Mouse (Mus musculus): ENCODE data around the gene Anapc7. TPM values are rescaled to one million over a fixed set of nuclear protein-coding genes. Genes with fewer than 3 reads are reported as not detected.

The Anapc7 gene
- polyA plus RNA-seq, 1 experiment from 2014 or later, result 20.9 TPM

DNA sequence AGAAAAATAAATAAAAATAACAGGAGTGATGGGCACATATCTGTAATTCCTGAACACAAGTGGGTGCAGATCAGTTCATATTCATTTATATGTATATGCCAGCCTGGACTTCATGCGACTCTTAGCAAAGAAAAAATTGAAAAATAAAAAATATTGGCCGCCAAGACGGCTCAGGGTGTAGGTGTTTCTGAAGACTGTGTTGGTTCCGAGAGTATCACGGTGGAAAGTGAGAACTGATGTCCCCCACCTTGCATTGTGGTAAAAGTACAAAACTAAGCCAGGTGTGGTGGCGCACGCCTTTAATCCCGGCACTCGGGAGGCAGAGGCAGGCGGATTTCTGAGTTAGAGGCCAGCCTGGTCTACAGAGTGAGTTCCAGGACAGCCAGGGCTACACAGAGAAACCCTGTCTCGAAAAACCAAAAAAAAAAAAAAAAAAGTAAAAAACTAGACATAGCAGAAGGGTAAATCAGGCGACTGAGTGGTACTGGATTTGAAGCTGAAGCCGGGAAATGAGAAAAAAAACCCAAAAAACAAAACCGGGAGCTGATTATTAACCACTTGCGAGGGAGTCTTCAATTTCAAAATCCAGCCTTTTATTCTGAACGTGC, 30.2 kb upstream of the Anapc7 start:
- H3K36me3 ChIP-seq (ENCODE audit: control insufficient read depth, insufficient read depth, low read length), result 0 out of 2 replicates have a peak, but pooled peaks cover 2% of the 10 kb centered on the region
- no peak for ATAC-seq (replicated peaks; ENCODE audit: insufficient number of reproducible peaks, low FRiP score, low TSS enrichment)
- H3K4me2 ChIP-seq, result peak overlapping the region; percentile 74
- no peak overlapping the region; the same call in 1 of the 2 replicates for H3K27ac ChIP-seq (ENCODE audit: low read depth, low read length)
- 52% methylated on average over 15 of the region's 16 CpGs for WGBS (ENCODE audit: insufficient replicate concordance)
- H3K4me3 ChIP-seq (ENCODE audit: low read depth, low read length), result peak overlapping the region; percentile 70
- H3K9me3 ChIP-seq (replicated peaks; ENCODE audit: control insufficient read depth, low read length), result no peaks in the 10 kb centered on the region
- H3K9ac ChIP-seq (ENCODE audit: low read depth, low read length), result no peak overlapping the region; the same call in 1 of the 2 replicates
- H3K27me3 ChIP-seq (ENCODE audit: control insufficient read depth, insufficient read depth, low read length), result no peaks in the 10 kb centered on the region
- peaks cover 8% of the 10 kb centered on the region for H3K4me1 ChIP-seq (ENCODE audit: control insufficient read depth, insufficient read depth, low read length)

DNA sequence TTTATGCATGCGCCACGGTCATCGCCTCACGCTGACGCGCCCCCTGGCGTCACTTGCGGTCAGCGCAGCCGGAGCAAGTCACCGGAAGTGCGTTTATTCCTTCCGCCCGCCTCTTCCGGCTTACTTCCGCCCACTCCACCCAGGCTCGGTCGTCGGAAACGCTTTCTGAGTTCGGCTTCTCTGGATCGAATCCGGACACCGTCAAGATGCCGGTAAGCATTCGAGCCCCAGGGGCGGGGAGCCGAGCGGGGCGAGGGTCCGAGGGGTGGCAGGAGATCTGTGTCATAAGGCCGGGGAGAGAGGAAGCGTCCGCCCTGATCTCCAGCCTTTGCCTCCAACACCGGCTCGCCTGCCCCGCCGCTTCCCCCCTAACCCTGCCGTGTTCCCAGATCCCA, 29.7 kb upstream of the Anapc7 start, which contains the start of gene Arpc3:
Arpc3 (plus strand) TSS at position 93 of the 395 bp plus-strand sequence.
- ATAC-seq (replicated peaks; ENCODE audit: insufficient number of reproducible peaks, low FRiP score, low TSS enrichment), result peak; percentile 84; the same call in 1 of the 2 replicates
- peak within 1 kb of the TSS; percentile 87 for H3K9ac ChIP-seq (ENCODE audit: low read depth, low read length)
- H3K4me1 ChIP-seq (ENCODE audit: control insufficient read depth, insufficient read depth, low read length), result peaks cover 8% of the 10 kb centered on the region
- peak within 1 kb of the TSS; percentile 70 for H3K4me3 ChIP-seq (ENCODE audit: low read depth, low read length)
- no peaks in the 10 kb centered on the region for H3K27me3 ChIP-seq (ENCODE audit: control insufficient read depth, insufficient read depth, low read length)
- H3K36me3 ChIP-seq (ENCODE audit: control insufficient read depth, insufficient read depth, low read length), result peaks cover 5% of the 10 kb centered on the region; the same call in 1 of the 2 replicates
- H3K9me3 ChIP-seq (replicated peaks; ENCODE audit: control insufficient read depth, low read length), result no peaks in the 10 kb centered on the region
- H3K4me2 ChIP-seq, result peak within 1 kb of the TSS; percentile 74
- peak within 1 kb of the TSS; percentile 50; the same call in 1 of the 2 replicates for H3K27ac ChIP-seq (ENCODE audit: low read depth, low read length)
- under 1% methylated on average over 39 of the region's 39 CpGs for WGBS (ENCODE audit: insufficient replicate concordance)

DNA sequence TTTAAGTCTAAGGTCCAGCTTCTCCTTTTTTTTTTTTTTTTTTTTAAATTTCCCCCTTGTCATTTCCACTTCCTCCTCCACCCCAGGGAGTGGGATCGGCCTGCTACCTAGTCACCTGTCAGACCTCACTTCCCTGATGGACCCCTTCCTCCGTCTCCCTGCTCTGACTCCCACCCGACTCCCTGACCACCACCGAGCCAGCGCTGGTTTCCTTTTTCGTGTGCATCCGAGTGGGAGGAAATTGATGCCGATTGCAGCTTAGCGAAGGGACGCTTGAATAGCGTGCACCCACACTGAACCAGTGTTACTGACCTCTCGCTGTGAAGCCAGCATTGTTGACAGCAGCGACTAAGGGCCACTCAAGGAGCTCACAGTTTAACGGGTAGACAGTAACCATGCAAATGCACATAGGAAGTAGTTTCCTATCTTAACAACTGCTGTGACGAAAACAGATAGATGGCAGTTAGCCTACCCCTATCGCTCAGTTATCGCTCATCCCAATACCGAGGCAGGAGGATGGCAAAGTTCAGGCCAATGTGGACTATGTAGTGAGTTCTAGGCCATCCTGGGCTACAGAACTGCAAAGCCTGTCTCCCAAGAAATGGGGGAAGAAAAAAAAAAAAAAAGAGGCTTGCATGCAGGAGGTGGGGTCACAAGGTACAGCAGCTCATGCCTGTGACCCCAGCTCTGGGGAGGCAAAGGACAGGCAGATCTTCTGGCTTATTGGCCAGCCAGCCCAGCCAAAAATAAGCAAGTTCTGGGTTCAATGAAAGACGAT, 29.1 kb upstream of the Anapc7 start:
- peaks cover 7% of the 10 kb centered on the region; the same call in 1 of the 2 replicates for H3K36me3 ChIP-seq (ENCODE audit: control insufficient read depth, insufficient read depth, low read length)
- H3K9ac ChIP-seq (ENCODE audit: low read depth, low read length), result peak overlapping the region; percentile 87
- H3K9me3 ChIP-seq (replicated peaks; ENCODE audit: control insufficient read depth, low read length), result no peaks in the 10 kb centered on the region
- ATAC-seq (replicated peaks; ENCODE audit: insufficient number of reproducible peaks, low FRiP score, low TSS enrichment), result 0 out of 2 replicates have a peak, but pooled peaks have one; percentile 14
- H3K27me3 ChIP-seq (ENCODE audit: control insufficient read depth, insufficient read depth, low read length), result no peaks in the 10 kb centered on the region
- 13% methylated on average over 19 of the region's 19 CpGs for WGBS (ENCODE audit: insufficient replicate concordance)
- H3K4me2 ChIP-seq, result peak overlapping the region; percentile 74
- H3K4me3 ChIP-seq (ENCODE audit: low read depth, low read length), result peak overlapping the region; percentile 70
- H3K27ac ChIP-seq (ENCODE audit: low read depth, low read length), result peak overlapping the region; percentile 50; the same call in 1 of the 2 replicates
- peaks cover 8% of the 10 kb centered on the region for H3K4me1 ChIP-seq (ENCODE audit: control insufficient read depth, insufficient read depth, low read length)

DNA sequence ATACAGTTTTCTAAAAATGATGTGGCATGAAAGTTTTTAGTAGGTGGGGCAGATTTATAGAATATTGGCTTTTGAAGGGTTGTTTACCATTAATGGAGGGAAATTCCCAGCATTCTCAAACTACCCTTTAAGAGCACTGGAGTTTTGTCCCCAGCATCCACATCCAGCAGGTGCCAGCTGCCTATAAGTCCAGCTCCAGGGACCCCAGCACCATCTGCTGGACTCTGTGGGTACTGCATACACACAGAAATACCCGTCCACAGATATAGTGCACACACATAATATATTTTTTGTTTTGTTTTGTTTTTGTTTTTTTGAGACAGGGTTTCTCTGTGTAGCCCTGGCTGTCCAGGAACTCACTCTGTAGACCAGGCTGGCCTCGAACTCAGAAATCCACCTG, 27.6 kb upstream of the Anapc7 start:
- 57% methylated on average over 2 of the region's 2 CpGs for WGBS (ENCODE audit: insufficient replicate concordance)
- no peak overlapping the region for H3K4me3 ChIP-seq (ENCODE audit: low read depth, low read length)
- no peak overlapping the region for H3K27ac ChIP-seq (ENCODE audit: low read depth, low read length)
- no peak for ATAC-seq (replicated peaks; ENCODE audit: insufficient number of reproducible peaks, low FRiP score, low TSS enrichment)
- H3K9ac ChIP-seq (ENCODE audit: low read depth, low read length), result no peak overlapping the region
- no peaks in the 10 kb centered on the region for H3K9me3 ChIP-seq (replicated peaks; ENCODE audit: control insufficient read depth, low read length)
- peaks cover 10% of the 10 kb centered on the region; the same call in 1 of the 2 replicates for H3K36me3 ChIP-seq (ENCODE audit: control insufficient read depth, insufficient read depth, low read length)
- H3K4me1 ChIP-seq (ENCODE audit: control insufficient read depth, insufficient read depth, low read length), result peaks cover 8% of the 10 kb centered on the region
- no peak overlapping the region for H3K4me2 ChIP-seq
- no peaks in the 10 kb centered on the region for H3K27me3 ChIP-seq (ENCODE audit: control insufficient read depth, insufficient read depth, low read length)

DNA sequence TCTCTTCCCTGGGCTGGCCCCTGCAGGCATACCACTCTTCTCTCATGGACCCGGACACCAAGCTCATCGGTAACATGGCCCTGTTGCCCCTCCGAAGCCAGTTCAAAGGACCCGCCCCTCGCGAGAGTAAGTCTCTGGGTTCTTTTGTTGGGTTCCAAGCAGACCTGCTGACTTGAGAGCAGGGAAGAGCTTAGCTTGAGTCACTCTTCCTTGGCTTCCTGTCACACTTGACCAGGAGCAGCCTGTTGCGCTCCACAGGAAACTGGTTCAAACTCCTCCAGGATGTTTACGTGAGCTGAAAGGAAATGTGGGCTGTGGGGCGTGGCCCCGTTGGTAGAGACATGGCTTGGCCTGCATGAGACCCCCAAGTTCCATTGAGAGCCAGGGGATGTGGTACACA, 24.7 kb upstream of the Anapc7 start:
- no peak overlapping the region for H3K4me3 ChIP-seq (ENCODE audit: low read depth, low read length)
- 62% methylated on average over 10 of the region's 10 CpGs for WGBS (ENCODE audit: insufficient replicate concordance)
- no peak overlapping the region for H3K4me2 ChIP-seq

DNA sequence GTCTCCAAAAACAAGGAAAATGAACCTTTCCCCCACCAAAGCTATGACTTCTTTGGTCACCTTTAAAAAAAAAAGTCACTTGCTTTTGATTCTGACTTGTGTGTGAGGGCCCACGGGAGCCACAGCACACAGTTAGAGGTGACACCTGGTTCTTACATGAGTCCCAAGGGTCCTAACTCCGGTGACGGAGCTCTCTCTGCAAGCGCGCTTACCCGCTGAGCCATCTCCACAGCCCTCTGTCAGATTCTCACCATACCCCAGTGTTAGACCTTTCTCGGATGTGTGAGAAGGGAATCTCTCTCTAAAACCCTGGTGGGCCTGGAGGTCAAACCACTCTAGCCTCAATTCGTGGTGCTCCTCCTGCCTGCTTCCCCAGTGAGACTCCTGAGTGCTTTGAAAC, 24.0 kb upstream of the Anapc7 start:
- H3K9ac ChIP-seq (ENCODE audit: low read depth, low read length), result no peak overlapping the region
- H3K9me3 ChIP-seq (replicated peaks; ENCODE audit: control insufficient read depth, low read length), result no peaks in the 10 kb centered on the region
- no peak for ATAC-seq (replicated peaks; ENCODE audit: insufficient number of reproducible peaks, low FRiP score, low TSS enrichment)
- no peak overlapping the region for H3K4me3 ChIP-seq (ENCODE audit: low read depth, low read length)
- peaks cover 14% of the 10 kb centered on the region for H3K36me3 ChIP-seq (ENCODE audit: control insufficient read depth, insufficient read depth, low read length)
- peak overlapping the region; percentile 47; the same call in 1 of the 2 replicates for H3K27ac ChIP-seq (ENCODE audit: low read depth, low read length)
- H3K4me2 ChIP-seq, result no peak overlapping the region
- no peaks in the 10 kb centered on the region for H3K27me3 ChIP-seq (ENCODE audit: control insufficient read depth, insufficient read depth, low read length)
- peaks cover 11% of the 10 kb centered on the region for H3K4me1 ChIP-seq (ENCODE audit: control insufficient read depth, insufficient read depth, low read length)
- WGBS (ENCODE audit: insufficient replicate concordance), result 91% methylated on average over 8 of the region's 8 CpGs

More for the DNA sequence above, 24.7 kb upstream of the Anapc7 start:
- Histone ChIP-seq H3K9me3 (replicated peaks; ENCODE audit: control insufficient read depth, low read length) (no peaks in the 10 kb centered on the region), H3K9ac (ENCODE audit: low read depth, low read length) (no peak overlapping the region), H3K27me3 (ENCODE audit: control insufficient read depth, insufficient read depth, low read length) (no peaks in the 10 kb centered on the region), H3K27ac (ENCODE audit: low read depth, low read length) (peak overlapping the region; percentile 57; the same call in 1 of the 2 replicates), H3K36me3 (ENCODE audit: control insufficient read depth, insufficient read depth, low read length) (peaks cover 14% of the 10 kb centered on the region), H3K4me1 (ENCODE audit: control insufficient read depth, insufficient read depth, low read length) (peaks cover 13% of the 10 kb centered on the region)
- ATAC-seq (replicated peaks; ENCODE audit: insufficient number of reproducible peaks, low FRiP score, low TSS enrichment), result no peak

DNA sequence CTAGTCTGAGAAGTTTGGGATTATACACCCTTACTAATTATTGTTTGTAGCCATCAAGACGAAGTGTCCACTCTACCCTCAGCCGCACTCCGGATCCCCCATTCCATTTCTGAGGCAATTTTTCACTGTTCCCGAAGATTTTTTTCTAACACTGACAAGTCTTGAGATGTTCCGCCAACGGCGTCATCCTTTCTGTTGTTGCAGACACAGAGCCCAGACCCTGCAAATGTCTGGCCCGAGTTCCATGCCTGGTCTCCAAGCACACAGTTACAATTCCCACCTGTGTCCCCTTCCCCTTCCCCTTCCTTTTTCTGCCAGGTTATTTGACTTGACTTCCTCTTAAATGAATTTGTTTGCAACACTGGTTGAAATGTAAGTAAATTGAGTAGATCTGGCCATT, 21.6 kb upstream of the Anapc7 start:
- ATAC-seq (replicated peaks; ENCODE audit: insufficient number of reproducible peaks, low FRiP score, low TSS enrichment), result no peak
- Histone ChIP-seq H3K27me3 (ENCODE audit: control insufficient read depth, insufficient read depth, low read length) (no peaks in the 10 kb centered on the region), H3K4me1 (ENCODE audit: control insufficient read depth, insufficient read depth, low read length) (peaks cover 5% of the 10 kb centered on the region; the same call in 1 of the 2 replicates), H3K4me2 (no peak overlapping the region), H3K9me3 (replicated peaks; ENCODE audit: control insufficient read depth, low read length) (no peaks in the 10 kb centered on the region), H3K9ac (ENCODE audit: low read depth, low read length) (no peak overlapping the region), H3K36me3 (ENCODE audit: control insufficient read depth, insufficient read depth, low read length) (peaks cover 21% of the 10 kb centered on the region), H3K4me3 (ENCODE audit: low read depth, low read length) (no peak overlapping the region), H3K27ac (ENCODE audit: low read depth, low read length) (no peak overlapping the region)
- WGBS (ENCODE audit: insufficient replicate concordance), result 90% methylated on average over 8 of the region's 8 CpGs

DNA sequence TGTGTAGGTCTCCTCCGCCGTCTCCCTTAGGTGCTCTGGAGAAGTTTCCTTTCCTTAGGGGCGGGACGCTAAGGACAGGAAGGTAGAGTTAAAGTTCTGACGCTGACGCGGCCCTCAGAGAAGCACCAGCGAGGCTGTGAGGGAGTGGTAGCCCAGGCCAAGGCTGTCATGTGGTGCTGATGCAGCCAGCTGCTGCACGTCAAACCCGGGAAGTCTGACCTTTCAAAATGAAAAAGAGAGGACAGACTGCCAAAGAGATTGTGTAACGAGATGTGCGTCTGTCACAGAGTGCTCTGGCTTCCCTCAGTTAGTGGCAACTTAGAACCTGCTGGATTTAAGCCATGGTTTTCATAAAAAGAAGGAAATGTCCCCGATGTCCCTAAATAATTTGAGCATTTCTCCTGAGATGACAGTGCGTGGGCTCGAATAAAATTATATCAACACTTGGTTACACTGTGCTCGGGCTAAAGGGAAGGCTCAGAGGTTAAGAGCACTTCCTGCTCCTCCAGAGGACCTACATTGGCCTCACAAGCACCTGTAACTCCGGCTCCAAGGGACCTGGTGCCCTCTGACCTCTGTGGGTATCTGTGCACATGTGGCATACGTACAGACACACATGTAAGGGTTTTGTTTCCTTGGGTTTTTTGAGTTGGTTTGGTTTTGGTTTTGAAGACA, 20.7 kb upstream of the Anapc7 start:
- H3K27me3 ChIP-seq (ENCODE audit: control insufficient read depth, insufficient read depth, low read length), result no peaks in the 10 kb centered on the region
- H3K27ac ChIP-seq (ENCODE audit: low read depth, low read length), result no peak overlapping the region
- H3K4me3 ChIP-seq (ENCODE audit: low read depth, low read length), result no peak overlapping the region
- 66% methylated on average over 18 of the region's 18 CpGs for WGBS (ENCODE audit: insufficient replicate concordance)
- H3K4me1 ChIP-seq (ENCODE audit: control insufficient read depth, insufficient read depth, low read length), result peaks cover 5% of the 10 kb centered on the region; the same call in 1 of the 2 replicates
- H3K9ac ChIP-seq (ENCODE audit: low read depth, low read length), result no peak overlapping the region
- ATAC-seq (replicated peaks; ENCODE audit: insufficient number of reproducible peaks, low FRiP score, low TSS enrichment), result no peak
- H3K9me3 ChIP-seq (replicated peaks; ENCODE audit: control insufficient read depth, low read length), result no peaks in the 10 kb centered on the region
- no peak overlapping the region for H3K4me2 ChIP-seq
- peaks cover 29% of the 10 kb centered on the region for H3K36me3 ChIP-seq (ENCODE audit: control insufficient read depth, insufficient read depth, low read length)

Data from heart, embryonic 11.5 days (tissue).